Mouse (Mus musculus) kidney, embryonic 15.5 days (tissue): Measurements from ENCODE around the gene Axin2. TPM values are rescaled to one million over a fixed set of nuclear protein-coding genes. Genes with fewer than 3 reads are reported as not detected.

Experiments used
- ATAC-seq: fragments of 200-750 bp; cut with Nextera tagmentation; replicated peaks from 2 replicates; pipeline ENCODE4 v1.8.0; 2017; ENCODE audit warnings: moderate TSS enrichment; ENCODE audit not compliant: low FRiP score
- H3K27ac ChIP-seq: fragments of 300-500 bp; sonication (generic); 2 replicates; pipeline ENCODE4 v1.5.1; 2015; ENCODE audit warnings: mild to moderate bottlenecking, inconsistent platforms
- H3K27me3 ChIP-seq: fragments of 300-500 bp; sonication (generic); 2 replicates; pipeline ENCODE4 v1.6.1; 2015; ENCODE audit warnings: inconsistent platforms
- H3K36me3 ChIP-seq: fragments of 300-500 bp; sonication (generic); 2 replicates; pipeline ENCODE4 v1.6.1; 2015; ENCODE audit warnings: inconsistent platforms
- H3K4me1 ChIP-seq: fragments of 300-500 bp; sonication (generic); 2 replicates; pipeline ENCODE4 v1.6.1; 2015; ENCODE audit warnings: inconsistent platforms
- H3K4me2 ChIP-seq: fragments of 300-500 bp; sonication (generic); 2 replicates; pipeline ENCODE4 v1.6.1; 2015; ENCODE audit warnings: moderate library complexity, mild to moderate bottlenecking, inconsistent platforms
- H3K4me3 ChIP-seq: fragments of 300-500 bp; sonication (generic); replicated peaks from 2 replicates; pipeline ENCODE4 v1.5.1; 2015; ENCODE audit warnings: mild to moderate bottlenecking, inconsistent platforms
- H3K9ac ChIP-seq: fragments of 300-500 bp; sonication (generic); 2 replicates; pipeline ENCODE4 v1.6.1; 2015; ENCODE audit warnings: mild to moderate bottlenecking, inconsistent platforms
- H3K9me3 ChIP-seq: fragments of 300-500 bp; sonication (generic); replicated peaks from 2 replicates; pipeline ENCODE4 v1.6.1; 2016; ENCODE audit warnings: inconsistent platforms
- WGBS: fragments of 180-500 bp; shearing (Covaris S2); methylation state at CpG from one replicate; pipeline ENCODE4 v1.1.7; 2015; ENCODE audit warnings: mixed read lengths; 5-methylcytosine and 5-hydroxymethylcytosine counted together
- polyA plus RNA-seq: library from polyadenylated mRNA; unstranded; fragments of >200 nt; fragmentation: Nextera tagmentation; extraction: Ambion mirVana; gene quantifications from 2 replicates; pipeline ENCODE4 v1.2.1, GENCODE M21; 2015

The Axin2 gene
- polyA plus RNA-seq, 1 experiment from 2014 or later, result 7.0 TPM

GRCm38 (mm10) chr11:108936016-108936792, 16.1 kb downstream of the Axin2 start:
- no peak overlapping the region for H3K9ac ChIP-seq
- peaks cover 75% of the 10 kb centered on the region for H3K36me3 ChIP-seq
- H3K4me2 ChIP-seq, result no peak overlapping the region
- H3K9me3 ChIP-seq, result no peaks in the 10 kb centered on the region
- H3K27ac ChIP-seq, result no peak overlapping the region
- no peak for ATAC-seq
- H3K27me3 ChIP-seq, result no peaks in the 10 kb centered on the region
- no peak overlapping the region for H3K4me3 ChIP-seq
- peaks cover 25% of the 10 kb centered on the region for H3K4me1 ChIP-seq
- WGBS, result 52% methylated on average over 18 of the region's 18 CpGs

GRCm38 (mm10) chr11:108940655-108941412, 20.7 kb downstream of the Axin2 start:
- no peaks in the 10 kb centered on the region for H3K9me3 ChIP-seq
- no peak overlapping the region for H3K4me2 ChIP-seq
- no peak overlapping the region for H3K9ac ChIP-seq
- H3K4me3 ChIP-seq, result no peak overlapping the region
- peaks cover 82% of the 10 kb centered on the region for H3K36me3 ChIP-seq
- ATAC-seq, result no peak
- H3K27me3 ChIP-seq, result no peaks in the 10 kb centered on the region
- WGBS, result 56% methylated on average over 19 of the region's 19 CpGs
- no peak overlapping the region for H3K27ac ChIP-seq
- peaks cover 16% of the 10 kb centered on the region for H3K4me1 ChIP-seq

- Histone ChIP-seq H3K36me3 (peaks cover 87% of the 10 kb centered on the region), H3K27ac (no peak overlapping the region), H3K27me3 (no peaks in the 10 kb centered on the region), H3K9me3 (no peaks in the 10 kb centered on the region), H3K4me2 (no peak overlapping the region), H3K9ac (no peak overlapping the region), H3K4me3 (no peak overlapping the region), H3K4me1 (0 out of 2 replicates have a peak, but pooled peaks cover 7% of the 10 kb centered on the region)
- ATAC-seq, result no peak
- WGBS, result 94% methylated on average over 18 of the region's 18 CpGs
Observed at GRCm38 (mm10) chr11:108941836-108942235, 21.7 kb downstream of the Axin2 start.

GRCm38 (mm10) chr11:108943741-108944140, 23.6 kb downstream of the Axin2 start:
- H3K9ac ChIP-seq, result no peak overlapping the region
- no peak overlapping the region for H3K27ac ChIP-seq
- ATAC-seq, result no peak
- 74% methylated on average over 11 of the region's 11 CpGs for WGBS
- H3K9me3 ChIP-seq, result no peaks in the 10 kb centered on the region
- H3K4me3 ChIP-seq, result no peak overlapping the region
- no peaks in the 10 kb centered on the region for H3K27me3 ChIP-seq
- H3K4me1 ChIP-seq, result 0 out of 2 replicates have a peak, but pooled peaks cover 7% of the 10 kb centered on the region
- peaks cover 87% of the 10 kb centered on the region for H3K36me3 ChIP-seq
- H3K4me2 ChIP-seq, result no peak overlapping the region

GRCm38 (mm10) chr11:108945666-108946065, 25.5 kb downstream of the Axin2 start:
- no peak for ATAC-seq
- H3K36me3 ChIP-seq, result peaks cover 88% of the 10 kb centered on the region
- WGBS, result 86% methylated on average over 9 of the region's 9 CpGs
- no peak overlapping the region for H3K9ac ChIP-seq
- H3K27ac ChIP-seq, result no peak overlapping the region
- H3K4me1 ChIP-seq, result 0 out of 2 replicates have a peak, but pooled peaks cover 5% of the 10 kb centered on the region
- H3K4me2 ChIP-seq, result no peak overlapping the region
- H3K9me3 ChIP-seq, result no peaks in the 10 kb centered on the region
- no peaks in the 10 kb centered on the region for H3K27me3 ChIP-seq
- H3K4me3 ChIP-seq, result no peak overlapping the region

GRCm38 (mm10) chr11:108947425-108948184, 27.5 kb downstream of the Axin2 start:
- no peaks in the 10 kb centered on the region for H3K4me1 ChIP-seq
- no peak overlapping the region for H3K9ac ChIP-seq
- no peaks in the 10 kb centered on the region for H3K9me3 ChIP-seq
- WGBS, result 81% methylated on average over 20 of the region's 20 CpGs
- no peak overlapping the region for H3K27ac ChIP-seq
- no peak overlapping the region for H3K4me3 ChIP-seq
- ATAC-seq, result no peak
- H3K36me3 ChIP-seq, result peaks cover 83% of the 10 kb centered on the region
- no peaks in the 10 kb centered on the region for H3K27me3 ChIP-seq
- H3K4me2 ChIP-seq, result no peak overlapping the region

GRCm38 (mm10) chr11:108948501-108948900, 28.4 kb downstream of the Axin2 start:
- Histone ChIP-seq H3K27ac (no peak overlapping the region), H3K36me3 (peaks cover 76% of the 10 kb centered on the region), H3K9me3 (no peaks in the 10 kb centered on the region), H3K27me3 (no peaks in the 10 kb centered on the region), H3K4me2 (no peak overlapping the region), H3K9ac (no peak overlapping the region), H3K4me1 (no peaks in the 10 kb centered on the region), H3K4me3 (no peak overlapping the region)
- ATAC-seq, result no peak
- WGBS, result 75% methylated on average over 7 of the region's 7 CpGs

- no peak overlapping the region for H3K4me3 ChIP-seq
- no peak overlapping the region for H3K27ac ChIP-seq
- H3K9ac ChIP-seq, result no peak overlapping the region
- H3K4me1 ChIP-seq, result no peaks in the 10 kb centered on the region
- H3K36me3 ChIP-seq, result peaks cover 72% of the 10 kb centered on the region
- no peaks in the 10 kb centered on the region for H3K27me3 ChIP-seq
- 92% methylated on average over 10 of the region's 10 CpGs for WGBS
- H3K4me2 ChIP-seq, result no peak overlapping the region
- ATAC-seq, result no peak
- no peaks in the 10 kb centered on the region for H3K9me3 ChIP-seq
Observed at GRCm38 (mm10) chr11:108948931-108949330, 28.8 kb downstream of the Axin2 start.

- 72% methylated on average over 5 of the region's 5 CpGs for WGBS
- Histone ChIP-seq H3K4me3 (no peak overlapping the region), H3K9me3 (no peaks in the 10 kb centered on the region), H3K4me1 (no peaks in the 10 kb centered on the region), H3K4me2 (no peak overlapping the region), H3K27me3 (no peaks in the 10 kb centered on the region), H3K27ac (no peak overlapping the region), H3K36me3 (peaks cover 38% of the 10 kb centered on the region), H3K9ac (no peak overlapping the region)
- no peak for ATAC-seq
Observed at GRCm38 (mm10) chr11:108952343-108952742, 32.2 kb downstream of the Axin2 start.

GRCm38 (mm10) chr11:108955943-108956342, 35.8 kb downstream of the Axin2 start:
- Histone ChIP-seq H3K4me3 (no peak overlapping the region), H3K9me3 (no peaks in the 10 kb centered on the region), H3K9ac (no peak overlapping the region), H3K36me3 (peaks cover 4% of the 10 kb centered on the region), H3K27me3 (no peaks in the 10 kb centered on the region), H3K4me2 (no peak overlapping the region), H3K27ac (no peak overlapping the region), H3K4me1 (peaks cover 4% of the 10 kb centered on the region; the same call in 1 of the 2 replicates)
- ATAC-seq, result no peak
- 97% methylated on average over 4 of the region's 4 CpGs for WGBS

GRCm38 (mm10) chr11:108958349-108958748, 38.2 kb downstream of the Axin2 start:
- Histone ChIP-seq H3K27me3 (no peaks in the 10 kb centered on the region), H3K9ac (no peak overlapping the region), H3K4me2 (no peak overlapping the region), H3K36me3 (no peaks in the 10 kb centered on the region), H3K27ac (no peak overlapping the region), H3K4me3 (no peak overlapping the region), H3K4me1 (peaks cover 16% of the 10 kb centered on the region), H3K9me3 (no peaks in the 10 kb centered on the region)
- no peak for ATAC-seq
- WGBS, result 33% methylated on average over 5 of the region's 5 CpGs

GRCm38 (mm10) chr11:108959196-108959595, 39.0 kb downstream of the Axin2 start:
- Histone ChIP-seq H3K27me3 (no peaks in the 10 kb centered on the region), H3K4me1 (peaks cover 23% of the 10 kb centered on the region), H3K27ac (no peak overlapping the region), H3K4me3 (no peak overlapping the region), H3K4me2 (no peak overlapping the region), H3K36me3 (no peaks in the 10 kb centered on the region), H3K9me3 (no peaks in the 10 kb centered on the region), H3K9ac (no peak overlapping the region)
- no peak for ATAC-seq
- WGBS, result 53% methylated on average over 5 of the region's 5 CpGs
